Mouse (Mus musculus): ENCODE data around the gene Tvp23a.
A peak's percentile ranks its signal among the peaks of the same experiment; 100 is the strongest.

The Tvp23a gene

GRCm38 (mm10) chr16:10394699-10395540 lies 52.2 kb downstream of the Tvp23a start, which contains the start of gene Tekt5:
Gene Tekt5 (minus strand): TSS chr16:10395490.
- peak; percentile 30 to 66 for DNase-seq (ENCODE audit: inconsistent age in 2 of 2, low spot score in 1 of 2)

GRCm38 (mm10) chr16:10392587-10392986 lies 54.6 kb downstream of the Tvp23a start:
- DNase-seq (ENCODE audit: inconsistent age in 2 of 2, low spot score in 1 of 2), result no peak

DNA sequence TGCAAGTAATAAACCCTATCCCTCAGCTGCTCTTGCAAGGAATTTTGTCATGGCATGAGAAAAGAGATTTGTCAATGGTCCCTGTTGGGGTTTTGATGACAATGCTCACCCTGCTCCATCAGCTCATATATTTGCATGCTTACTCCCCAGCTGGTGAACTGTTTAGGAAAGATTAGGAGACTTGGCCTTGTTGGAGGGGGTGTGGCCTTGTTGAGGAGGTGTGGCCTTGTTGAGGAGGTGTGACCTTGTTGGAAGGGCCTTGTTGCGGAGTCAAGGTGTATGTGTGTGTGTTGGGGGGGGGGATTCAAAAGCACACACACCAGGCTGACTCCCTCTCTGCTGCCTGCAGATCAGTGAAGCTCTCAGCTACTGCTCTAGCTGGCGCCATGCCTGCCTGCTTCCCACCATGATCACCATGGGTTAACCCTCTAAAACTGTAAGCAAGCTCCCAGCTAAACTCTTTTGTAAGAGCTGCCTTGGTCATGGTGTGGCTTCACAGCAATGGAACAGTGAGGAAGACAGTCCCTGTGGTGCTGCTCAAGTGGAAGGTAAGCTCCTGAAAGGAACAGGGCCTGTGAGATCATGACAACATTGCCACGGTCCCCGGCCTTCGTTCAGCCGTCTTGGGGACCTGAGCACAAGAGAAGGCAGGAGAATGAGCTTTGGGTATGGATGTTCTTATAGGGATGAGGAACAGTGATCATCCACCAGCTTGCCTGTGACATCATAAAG lies 58.4 kb downstream of the Tvp23a start:
- DNase-seq (ENCODE audit: inconsistent age in 2 of 2, low spot score in 1 of 2), result no peak

GRCm38 (mm10) chr16:10385261-10385660 lies 61.9 kb downstream of the Tvp23a start:
- DNase-seq (ENCODE audit: inconsistent age in 2 of 2, low spot score in 1 of 2), result no peak

DNA sequence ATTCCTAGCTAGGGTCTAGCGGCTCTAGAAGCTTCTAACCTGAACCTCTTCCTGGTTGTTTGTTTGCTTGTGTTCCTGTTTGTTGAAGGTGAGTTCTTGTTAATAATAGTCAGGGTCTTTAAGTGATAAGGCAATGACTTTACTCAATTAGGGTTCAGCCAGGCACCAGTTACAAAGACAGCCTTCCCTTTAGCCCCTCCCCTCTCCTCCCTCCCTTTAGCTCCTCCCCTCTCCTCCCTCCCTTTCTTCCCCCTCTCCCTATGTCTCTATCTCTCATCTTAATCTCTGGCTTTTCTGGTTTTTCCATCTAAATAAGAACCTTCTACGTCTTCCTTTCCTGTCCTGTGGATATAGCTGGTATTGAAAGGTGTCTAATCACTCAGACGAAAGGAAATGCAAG lies 62.6 kb downstream of the Tvp23a start:
- no peak for DNase-seq (ENCODE audit: inconsistent age in 2 of 2, low spot score in 1 of 2)

- DNase-seq (ENCODE audit: inconsistent age in 2 of 2, low spot score in 1 of 2), result peak in 1 of 2 experiments; percentile 51
Observed at GRCm38 (mm10) chr16:10384060-10384497, 63.1 kb downstream of the Tvp23a start.

DNA sequence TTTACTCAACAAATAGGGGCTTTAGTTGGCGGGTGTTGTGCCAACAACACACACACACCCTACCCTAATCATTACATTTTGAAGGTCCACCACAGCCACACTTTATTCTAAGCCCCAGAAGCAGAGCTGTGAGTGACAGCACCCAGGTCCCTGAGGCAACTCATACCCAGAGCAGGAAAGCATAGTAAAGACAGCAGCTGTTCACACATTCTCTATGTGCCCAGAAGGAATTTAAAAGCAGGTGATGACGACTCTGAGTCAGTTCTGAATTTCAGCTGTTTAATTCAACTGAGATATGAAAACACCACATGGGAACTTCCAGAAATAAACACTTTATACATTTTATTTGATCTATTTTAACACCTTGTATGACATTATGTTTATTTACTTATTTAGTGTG lies 67.6 kb downstream of the Tvp23a start:
- no peak for DNase-seq (ENCODE audit: inconsistent age in 2 of 2, low spot score in 1 of 2)

DNA sequence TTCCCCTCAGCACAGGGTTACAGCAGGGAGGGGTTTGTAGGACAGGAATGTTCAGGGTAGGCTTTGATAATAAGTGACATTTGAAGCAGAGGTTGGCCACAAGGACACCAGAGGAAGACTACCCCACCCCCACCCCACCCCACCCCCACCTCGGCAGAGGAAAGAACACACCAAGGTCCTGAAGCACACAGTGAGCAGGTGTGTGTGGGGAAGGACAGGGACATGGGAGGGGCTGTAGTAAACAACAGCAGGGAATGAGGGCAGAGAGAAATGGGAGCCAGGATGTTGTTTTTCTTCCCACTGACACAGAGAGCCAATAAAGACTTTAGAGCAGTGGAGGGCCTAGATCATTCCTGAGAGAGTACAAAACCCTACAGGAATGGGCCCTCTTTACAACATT lies 69.9 kb downstream of the Tvp23a start:
- DNase-seq (ENCODE audit: inconsistent age in 2 of 2, low spot score in 1 of 2), result no peak

DNA sequence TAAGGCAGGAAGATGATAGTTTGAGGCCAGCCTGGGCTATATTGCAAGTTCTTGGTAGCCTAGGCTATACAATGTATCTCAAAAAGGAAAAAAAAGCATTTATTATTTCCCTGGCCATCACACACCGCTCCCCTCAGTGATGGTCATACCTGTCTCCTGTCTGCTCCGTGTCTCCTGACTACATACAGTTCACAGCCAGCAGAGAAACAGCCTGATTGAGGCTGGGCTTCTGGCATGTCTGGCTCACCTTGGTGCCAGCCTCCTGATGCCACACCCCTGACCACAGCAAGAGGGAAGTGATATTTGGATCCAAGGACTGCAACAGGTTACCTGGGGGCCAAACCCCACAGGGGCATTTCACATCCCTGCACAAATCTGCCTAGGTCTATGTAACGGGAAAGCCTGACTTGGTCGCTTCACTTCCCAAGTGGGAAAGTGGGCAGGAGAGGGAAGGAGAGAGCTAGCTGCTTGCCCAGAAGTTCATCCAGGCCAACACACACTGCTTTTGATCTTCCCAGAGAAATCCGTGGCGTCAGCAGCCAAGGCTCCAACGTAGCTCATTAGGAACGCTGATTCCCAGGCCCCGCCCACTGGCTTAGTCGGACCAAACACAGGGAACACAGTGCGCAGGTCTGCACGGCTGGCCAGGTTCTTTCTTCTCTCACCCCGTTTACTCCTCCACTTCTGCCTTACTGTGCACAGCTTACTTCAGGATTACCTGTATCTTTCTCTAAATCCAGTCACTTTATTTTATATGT lies 72.7 kb downstream of the Tvp23a start:
- peak; percentile 74 to 82 for DNase-seq (ENCODE audit: inconsistent age in 2 of 2, low spot score in 1 of 2)

DNA sequence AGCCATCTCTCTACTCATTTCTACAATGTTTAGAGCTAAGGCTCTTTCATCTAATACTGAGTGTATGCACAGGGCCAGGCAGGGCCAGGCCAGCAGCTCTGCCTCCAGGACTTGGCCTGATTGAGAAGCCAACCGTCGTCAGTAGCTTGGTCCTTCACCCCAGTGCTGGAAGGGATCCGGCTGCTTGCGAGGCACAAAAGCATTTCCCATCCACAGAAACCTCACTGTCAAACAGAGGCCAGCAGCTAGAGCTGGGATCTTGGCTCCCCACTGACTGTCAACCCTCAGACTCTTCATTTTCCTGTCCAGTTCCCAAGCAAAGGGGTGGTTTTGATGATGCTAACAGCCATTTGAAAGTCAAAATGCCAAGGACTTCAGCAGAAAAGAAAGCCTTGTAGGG lies 74.8 kb downstream of the Tvp23a start:
- peak in 1 of 2 experiments; percentile 52 for DNase-seq (ENCODE audit: inconsistent age in 2 of 2, low spot score in 1 of 2)

Measured in adrenal gland, adult (tissue).